Mouse (Mus musculus) heart, adult 2 months (tissue): ENCODE measurements around the gene Arsa. TPM values are rescaled to one million over a fixed set of nuclear protein-coding genes. Genes with fewer than 3 reads are reported as not detected.
A peak's percentile ranks its signal among the peaks of the same experiment; 100 is the strongest.

Source experiments
- DNase-seq, 2 experiments: peaks; one replicate each; pipeline ENCODE4 v3.0.0; 2021
- H3K27ac ChIP-seq: fragments of 200-600 bp; 2 replicates; pipeline ENCODE4 v1.8.1; 2022
- H3K27me3 ChIP-seq: fragments of 200-500 bp; 2 replicates; pipeline ENCODE4 v1.6.1; 2012; ENCODE audit warnings: mild to moderate bottlenecking, low read length, inconsistent platforms, mixed read lengths; ENCODE audit not compliant: control insufficient read depth, insufficient read depth
- H3K36me3 ChIP-seq: fragments of 200-500 bp; 2 replicates; pipeline ENCODE4 v1.6.1; 2012; ENCODE audit warnings: low read length, inconsistent platforms; ENCODE audit not compliant: control insufficient read depth, insufficient read depth
- H3K4me1 ChIP-seq: fragments of 200-500 bp; 2 replicates; pipeline ENCODE4 v1.6.1; 2011; ENCODE audit warnings: low read length; ENCODE audit not compliant: control insufficient read depth, insufficient read depth
- H3K4me3 ChIP-seq: fragments of 200-600 bp; 2 replicates; pipeline ENCODE4 v1.8.1; 2022
- H3K79me2 ChIP-seq: fragments of 200-500 bp; replicated peaks from 2 replicates; pipeline ENCODE4 v1.6.1; 2012; ENCODE audit warnings: mild to moderate bottlenecking, inconsistent platforms, low read length, moderate library complexity, mixed read lengths; ENCODE audit not compliant: control insufficient read depth, insufficient read depth
- H3K9ac ChIP-seq: fragments of 200-500 bp; 2 replicates; pipeline ENCODE4 v1.6.1; 2012; ENCODE audit warnings: low read depth, mild to moderate bottlenecking, control low read depth, inconsistent platforms, low read length, mixed read lengths
- CTCF ChIP-seq: fragments of 200-600 bp; IDR thresholded peaks from 2 replicates; pipeline ENCODE4 v1.8.1; 2022; ENCODE audit warnings: antibody characterized with exemption, mild to moderate bottlenecking, moderate library complexity
- EP300 ChIP-seq: fragments of 200-500 bp; IDR thresholded peaks from 2 replicates; pipeline ENCODE4 v1.6.1; 2011; ENCODE audit warnings: low read depth, low read length, control low read depth; ENCODE audit not compliant: insufficient read depth
- POLR2A ChIP-seq: fragments of 200-500 bp; IDR thresholded peaks from 2 replicates; pipeline ENCODE4 v1.6.1; 2011; ENCODE audit warnings: mild to moderate bottlenecking, low read depth, low read length, control low read depth; ENCODE audit not compliant: insufficient read depth
- WGBS: fragments of 180-500 bp; shearing (Covaris S2); methylation state at CpG from one replicate; pipeline ENCODE4 v1.1.7; 2018; 5-methylcytosine and 5-hydroxymethylcytosine counted together
- intact Hi-C: fragments of 180-260 bp; cut with DNase I; formaldehyde crosslinking; loops from one replicate; pipeline ENCODE4 v1.15.1; 2025
- polyA plus RNA-seq: library from polyadenylated mRNA; depleted of rRNA; stranded (reverse); fragments of >200 nt; gene quantifications from 2 replicates; pipeline ENCODE4 v1.2.3, GENCODE M21; 2012
- total RNA-seq, 2 experiments: library from RNA; stranded (reverse); gene quantifications; 2 replicates each; pipeline ENCODE4 v1.2.3; 2021

The Arsa gene
- total and polyA plus RNA-seq, 3 experiments: 11.1 to 22.1 (median 13.5) TPM

- H3K4me1 ChIP-seq: peaks cover 10% of the 10 kb centered on the region
- intact Hi-C loops: no loop called here
- H3K27me3 ChIP-seq: no peaks in the 10 kb centered on the region
- TF ChIP-seq CTCF (no peak), EP300 (no peak), POLR2A (no peak)
- whole genome bisulfite sequencing: 87% methylated on average over 9 of the region's 9 CpGs
- no peak for DNase-seq
- H3K36me3 ChIP-seq: peaks cover 7% of the 10 kb centered on the region; the same call in 1 of the 2 replicates
- H3K9ac ChIP-seq: no peak overlapping the region
- H3K4me3 ChIP-seq: no peak overlapping the region
- peaks cover 2% of the 10 kb centered on the region; the same call in 1 of the 2 replicates for H3K79me2 ChIP-seq
- no peak overlapping the region for H3K27ac ChIP-seq
Observed at GRCm38 (mm10) chr15:89504838-89505237, 27.6 kb upstream of the Arsa start.

- H3K9ac ChIP-seq: 0 out of 2 replicates have a peak overlapping the region, but pooled peaks have one; percentile 9
- H3K4me1 ChIP-seq: peaks cover 17% of the 10 kb centered on the region
- WGBS: 73% methylated on average over 3 of the region's 3 CpGs
- H3K27ac ChIP-seq: no peak overlapping the region
- intact Hi-C loops: loop anchor here (2.0 kb wide), 1 partner anchor 19 kb away; no protein-coding TSS in a partner anchor
- H3K27me3 ChIP-seq: peaks cover 3% of the 10 kb centered on the region; the same call in 1 of the 2 replicates
- DNase-seq: no peak
- TF ChIP-seq EP300 (no peak), CTCF (no peak), POLR2A (no peak)
- H3K36me3 ChIP-seq: peaks cover 4% of the 10 kb centered on the region; the same call in 1 of the 2 replicates
- H3K79me2 ChIP-seq: peaks cover 2% of the 10 kb centered on the region; the same call in 1 of the 2 replicates
- H3K4me3 ChIP-seq: peak overlapping the region; percentile 16; the same call in 1 of the 2 replicates
Observed at GRCm38 (mm10) chr15:89501321-89501720, 24.1 kb upstream of the Arsa start.

- no peak for DNase-seq
- H3K27me3 ChIP-seq: peaks cover 3% of the 10 kb centered on the region; the same call in 1 of the 2 replicates
Observed at GRCm38 (mm10) chr15:89500221-89500791, 23.1 kb upstream of the Arsa start.

GRCm38 (mm10) chr15:89499784-89500220, 22.6 kb upstream of the Arsa start:
- TF ChIP-seq EP300 (no peak), CTCF (no peak), POLR2A (no peak)
- H3K4me3 ChIP-seq: peak overlapping the region; percentile 76
- 1% methylated on average over 54 of the region's 60 CpGs for whole genome bisulfite sequencing
- H3K9ac ChIP-seq: peak overlapping the region; percentile 69
- H3K36me3 ChIP-seq: peaks cover 4% of the 10 kb centered on the region; the same call in 1 of the 2 replicates
- peaks cover 20% of the 10 kb centered on the region for H3K4me1 ChIP-seq
- intact Hi-C loops: loop anchor here (2.0 kb wide), 1 partner anchor 21 kb away; no protein-coding TSS in a partner anchor
- H3K79me2 ChIP-seq: peaks cover 2% of the 10 kb centered on the region; the same call in 1 of the 2 replicates
- peak overlapping the region; percentile 68 for H3K27ac ChIP-seq
- H3K27me3 ChIP-seq: peaks cover 3% of the 10 kb centered on the region; the same call in 1 of the 2 replicates
- DNase-seq: peak; percentile 72 to 78

More at GRCm38 (mm10) chr15:89500221-89500791, 23.1 kb upstream of the Arsa start:
- intact Hi-C loops: loop anchor here (2.0 kb wide), 1 partner anchor 20 kb away; no protein-coding TSS in a partner anchor
- Histone ChIP-seq H3K4me3 (peak overlapping the region; percentile 76), H3K79me2 (peaks cover 2% of the 10 kb centered on the region; the same call in 1 of the 2 replicates), H3K27ac (peak overlapping the region; percentile 53), H3K9ac (peak overlapping the region; percentile 69), H3K4me1 (peaks cover 20% of the 10 kb centered on the region), H3K36me3 (peaks cover 4% of the 10 kb centered on the region; the same call in 1 of the 2 replicates)
- 6% methylated on average over 35 of the region's 35 CpGs for WGBS
- TF ChIP-seq POLR2A: no peak
- 0 out of 2 replicates have a peak, but pooled peaks have one; percentile 4 for TF ChIP-seq EP300
- TF ChIP-seq CTCF: no peak

GRCm38 (mm10) chr15:89498961-89499688, 21.9 kb upstream of the Arsa start, which contains the start of gene Shank3:
Shank3 (plus strand) TSS chr15:89499623.
- Histone ChIP-seq H3K9ac (peak within 1 kb of the TSS; percentile 81), H3K4me3 (peak within 1 kb of the TSS; percentile 76), H3K79me2 (peaks cover 2% of the 10 kb centered on the region; the same call in 1 of the 2 replicates), H3K36me3 (peaks cover 4% of the 10 kb centered on the region; the same call in 1 of the 2 replicates), H3K27ac (peak within 1 kb of the TSS; percentile 91), H3K4me1 (peaks cover 20% of the 10 kb centered on the region), H3K27me3 (peaks cover 3% of the 10 kb centered on the region; the same call in 1 of the 2 replicates)
- intact Hi-C loops: no loop called here
- peak; percentile 34 to 61 for DNase-seq
- no peak for TF ChIP-seq EP300
- no peak for TF ChIP-seq CTCF
- no peak for TF ChIP-seq POLR2A
- under 1% methylated on average over 56 of the region's 72 CpGs for WGBS
